Mouse (Mus musculus): ENCODE measurements around the gene Tmed4. TPM values are rescaled to one million over a fixed set of nuclear protein-coding genes. Genes with fewer than 3 reads are reported as not detected.
"Not testable (repeated sequence)": the region's sequence is repeated elsewhere in the genome, so short reads cannot be mapped to it uniquely, and the experiment has no call there.

Gene Tmed4
- polyA plus RNA-seq, 2 experiments from 2014 or later, result 76.3 to 100.0 TPM

GRCm38 (mm10) chr11:6267320-6268254 is 7.1 kb downstream of the Tmed4 start, which contains the start of gene Ddx56:
Gene Ddx56, minus strand, starts transcription at chr11:6267772.
- ATAC-seq, result peak; percentile 100

- no peak for ATAC-seq
Observed at GRCm38 (mm10) chr11:6266621-6267020, 8.0 kb downstream of the Tmed4 start.

DNA sequence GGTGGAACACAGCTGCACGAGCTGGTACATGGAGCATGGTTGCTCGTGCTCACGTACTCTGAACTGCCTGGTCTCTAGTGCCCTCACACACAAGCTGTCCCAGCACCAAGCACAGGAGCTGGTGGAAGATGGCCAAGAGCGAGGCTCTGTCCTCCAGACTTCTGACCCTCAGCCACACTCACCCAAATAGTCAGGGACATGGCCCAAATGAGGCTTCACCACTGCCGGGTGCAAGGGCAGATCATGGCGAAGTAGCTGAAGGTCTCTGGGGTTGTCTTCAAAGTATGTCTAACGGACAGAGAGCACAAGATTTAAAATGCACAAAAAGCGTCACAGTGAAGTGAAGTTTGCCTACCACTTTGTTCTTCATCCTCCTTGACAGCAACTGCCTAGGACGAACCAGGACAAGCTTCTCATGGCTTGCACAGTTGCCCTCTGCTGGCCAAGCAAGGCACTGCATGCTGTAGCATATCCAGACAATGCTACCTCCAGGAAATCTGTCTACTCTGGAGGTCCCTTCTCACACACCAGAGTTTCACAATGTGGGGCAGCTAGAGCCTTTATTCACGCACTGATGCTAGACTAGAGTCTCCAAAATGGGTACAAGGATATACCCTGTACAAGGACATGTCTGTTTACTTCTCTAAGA is 13.1 kb downstream of the Tmed4 start:
- ATAC-seq, result peak; percentile 74

DNA sequence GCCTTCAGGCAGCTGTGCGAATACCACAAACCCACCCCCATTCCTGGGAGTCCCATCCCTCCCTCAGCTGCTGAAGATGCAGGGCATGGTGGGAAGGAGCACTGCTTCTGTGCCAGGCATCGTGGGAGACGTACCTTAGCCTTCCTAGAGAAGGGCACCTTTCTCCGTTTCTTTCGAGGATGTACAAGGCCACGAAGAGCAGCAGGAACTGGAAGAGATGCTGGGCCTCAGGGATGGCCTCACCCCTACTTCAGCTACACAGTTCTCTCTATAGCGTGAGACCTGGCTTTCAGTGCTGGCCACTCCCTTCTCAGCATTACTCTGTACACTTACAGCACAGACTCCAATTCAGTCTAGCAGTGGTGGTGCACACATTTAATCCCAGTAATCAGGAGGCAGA is 15.3 kb downstream of the Tmed4 start:
- no peak for ATAC-seq

- no peak for ATAC-seq
Observed at GRCm38 (mm10) chr11:6256490-6257072, 18.1 kb downstream of the Tmed4 start.

- ATAC-seq, result not testable (repeated sequence)
Observed at GRCm38 (mm10) chr11:6254602-6255001, 20.1 kb downstream of the Tmed4 start.

GRCm38 (mm10) chr11:6252824-6253223 is 21.8 kb downstream of the Tmed4 start:
- no peak for ATAC-seq

DNA sequence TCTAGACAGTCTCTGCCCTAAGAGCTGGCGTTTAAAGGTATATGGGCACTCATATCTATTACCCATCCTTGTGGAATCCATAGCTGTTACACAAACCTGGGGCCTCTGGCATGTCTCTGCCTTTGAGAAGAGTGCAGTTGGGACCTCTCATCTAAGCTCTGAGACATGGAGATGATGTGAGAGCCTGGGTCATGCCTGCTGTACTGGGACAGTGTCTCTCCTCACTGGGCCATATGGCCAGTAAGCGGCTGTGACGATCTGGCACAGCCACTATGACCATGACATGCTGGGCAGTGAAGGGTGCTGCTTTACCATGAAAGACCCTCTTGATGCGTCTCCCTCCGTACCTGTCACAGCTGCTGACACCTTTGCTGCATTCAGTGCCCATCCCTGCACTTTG is 22.4 kb downstream of the Tmed4 start:
- ATAC-seq, result no peak

GRCm38 (mm10) chr11:6244707-6245106 is 30.0 kb downstream of the Tmed4 start:
- no peak for ATAC-seq

DNA sequence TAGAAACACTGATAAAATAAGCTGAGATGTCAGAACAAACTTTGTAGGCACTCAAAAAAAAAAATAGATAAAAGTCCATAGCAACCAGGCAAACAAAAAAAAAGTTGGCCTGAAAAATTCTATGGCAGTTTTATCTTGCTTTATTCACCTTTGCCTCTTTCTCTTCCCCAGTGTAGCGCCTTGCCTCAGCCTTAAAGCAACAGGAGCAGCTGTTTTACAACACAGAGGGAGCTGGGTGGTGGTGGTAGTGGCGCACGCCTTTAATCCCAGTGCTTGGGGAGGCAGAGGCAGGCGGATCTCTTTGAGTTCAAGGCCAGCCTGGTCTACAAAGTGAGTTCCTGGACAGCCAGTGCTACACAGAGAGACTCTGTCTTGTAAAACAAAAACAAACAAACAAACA is 41.6 kb downstream of the Tmed4 start:
- no peak for ATAC-seq

DNA sequence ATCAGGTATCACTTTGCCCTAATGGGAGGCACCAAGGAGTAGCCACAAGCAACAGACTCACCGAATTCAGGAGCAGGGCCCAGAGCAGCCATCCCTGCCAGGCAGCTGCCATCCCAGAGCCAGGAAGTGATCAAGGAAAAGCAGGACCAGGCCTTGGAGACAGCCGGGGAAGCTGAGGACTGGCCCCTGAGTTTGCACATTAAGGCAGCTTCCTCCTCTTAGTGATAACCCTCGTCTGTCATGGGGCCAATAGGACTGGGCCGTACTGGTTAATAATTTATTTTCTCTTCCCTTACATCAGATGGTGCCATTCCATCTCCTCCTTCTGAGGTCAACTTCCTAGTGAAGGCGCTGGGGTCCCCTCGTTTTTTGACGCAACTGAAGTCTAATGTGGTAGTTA is 44.7 kb downstream of the Tmed4 start, which contains the start of gene Npc1l1:
TSS of gene Npc1l1 (minus strand) at position 132 of the 400 bp plus-strand sequence.
- no peak for ATAC-seq

GRCm38 (mm10) chr11:6224541-6225229 is 50.0 kb downstream of the Tmed4 start:
- no peak for ATAC-seq

DNA sequence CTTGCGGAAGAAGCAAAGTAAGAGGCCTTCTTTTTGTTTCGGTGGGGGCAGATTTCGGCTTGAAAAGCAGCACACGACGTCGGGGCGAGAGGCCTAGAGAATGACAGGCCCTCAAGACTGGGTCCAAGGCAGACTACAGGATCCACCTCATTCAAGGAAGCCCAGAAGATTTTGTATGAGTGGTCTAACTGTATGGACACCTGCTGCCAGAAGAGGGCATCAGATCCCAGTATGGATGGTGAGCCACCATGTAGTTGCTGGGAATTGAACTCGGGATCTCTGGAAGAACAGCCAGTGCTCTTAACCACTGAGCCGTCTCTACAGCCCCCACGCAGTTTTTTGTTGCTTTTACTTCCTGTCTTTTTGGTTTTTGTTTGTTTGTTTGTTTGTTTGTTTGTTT is 52.5 kb downstream of the Tmed4 start:
- no peak for ATAC-seq

Other genes with a start within 250 kb of the Tmed4 start
- 10 to 100 TPM in 1 of 2 experiments, 1 to 10 TPM in 1; 4.2 to 19.3 TPM for gene Camk2b, start 208.5 kb downstream of the Tmed4 start, polyA plus RNA-seq (2017; shearing (Covaris generic))
- under 1 TPM in 1 of 2 experiments, not detected in 1; 0.56 TPM for gene A730071L15Rik, start 74.8 kb downstream of the Tmed4 start, polyA plus RNA-seq (2017; shearing (Covaris generic))
- gene Nudcd3, start 74.5 kb downstream of the Tmed4 start, polyA plus RNA-seq (2017; shearing (Covaris generic)), result 10 to 100 TPM; 32.3 to 52.0 TPM
- under 1 TPM; 0.07 to 0.13 TPM for gene Npc1l1, start 44.7 kb downstream of the Tmed4 start, polyA plus RNA-seq (2017; shearing (Covaris generic))
- 100 to 1,000 TPM in 1 of 2 experiments, 10 to 100 TPM in 1; 90.0 to 123 TPM for gene Ddx56, start 7.1 kb downstream of the Tmed4 start, polyA plus RNA-seq (2017; shearing (Covaris generic))
- 100 to 1,000 TPM; 146 to 237 TPM for gene Ogdh, start 16.8 kb upstream of the Tmed4 start, polyA plus RNA-seq (2017; shearing (Covaris generic))
- 10 to 100 TPM; 46.5 to 67.2 TPM for gene Zmiz2, start 114.2 kb upstream of the Tmed4 start, polyA plus RNA-seq (2017; shearing (Covaris generic))
- gene Ppia, start 140.6 kb upstream of the Tmed4 start, polyA plus RNA-seq (2017; shearing (Covaris generic)), result 1,000 to 10,000 TPM; 2,528 to 2,595 TPM
- 100 to 1,000 TPM; 147 to 164 TPM for gene H2afv, start 169.6 kb upstream of the Tmed4 start, polyA plus RNA-seq (2017; shearing (Covaris generic))
- 10 to 100 TPM; 22.2 to 22.3 TPM for gene Purb, start 201.0 kb upstream of the Tmed4 start, polyA plus RNA-seq (2017; shearing (Covaris generic))
- 100 to 1,000 TPM; 132 to 240 TPM for gene Myo1g, start 246.1 kb upstream of the Tmed4 start, polyA plus RNA-seq (2017; shearing (Covaris generic))

Measured in CD4-positive, CD25-positive, alpha-beta regulatory T cell, adult 4 months (primary cell).